Mouse (Mus musculus): ENCODE measurements around the gene Mosmo. TPM values are rescaled to one million over a fixed set of nuclear protein-coding genes. Genes with fewer than 3 reads are reported as not detected.

Gene Mosmo
- polyA plus RNA-seq, 2 experiments from 2014 or later, result 5.8 to 7.8 TPM

DNA sequence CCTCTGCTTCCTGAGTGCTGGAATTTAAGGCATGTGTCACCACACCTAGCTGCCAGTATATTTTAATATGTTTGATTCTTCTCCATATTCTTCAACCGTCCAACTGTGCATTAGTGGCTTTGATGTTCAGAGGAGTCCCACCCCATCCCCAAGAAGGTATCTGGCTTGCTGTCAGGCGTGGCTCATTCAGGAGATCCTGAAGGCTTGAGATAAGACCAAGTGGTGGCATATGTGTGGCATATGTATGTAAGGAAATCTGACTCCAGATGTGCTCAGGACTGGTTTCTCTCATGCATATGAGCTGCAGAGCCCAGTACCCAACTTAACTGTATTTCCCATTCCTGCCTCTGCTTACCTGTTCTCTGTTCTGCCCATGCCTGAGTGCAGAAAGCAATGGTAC, 100.6 kb downstream of the Mosmo start:
- ATAC-seq, result no peak

Other genes starting within 250 kb of the Mosmo start
- 100 to 1,000 TPM; 243 TPM for gene Uqcrc2, start 42.4 kb upstream of the Mosmo start, polyA plus RNA-seq (2017; shearing (Covaris generic))
- gene Pdzd9, start 7.3 kb upstream of the Mosmo start, polyA plus RNA-seq (2017; shearing (Covaris generic)), result under 1 TPM; 0.38 to 0.98 TPM
- gene Vwa3a, start 61.7 kb downstream of the Mosmo start, polyA plus RNA-seq (2017; shearing (Covaris generic)), result not detected
- gene Gm5737, start 134.7 kb downstream of the Mosmo start, polyA plus RNA-seq (2017; shearing (Covaris generic)), result not detected
- gene Eef2k, start 165.2 kb downstream of the Mosmo start, polyA plus RNA-seq (2017; shearing (Covaris generic)), result 1 to 10 TPM; 2.0 to 4.1 TPM
- 10 to 100 TPM; 10.8 to 12.3 TPM for gene Polr3e, start 240.1 kb downstream of the Mosmo start, polyA plus RNA-seq (2017; shearing (Covaris generic))